Mouse (Mus musculus): Measurements from ENCODE around the gene Scoc.
A peak's percentile ranks its signal among the peaks of the same experiment; 100 is the strongest.

The Scoc gene

DNA sequence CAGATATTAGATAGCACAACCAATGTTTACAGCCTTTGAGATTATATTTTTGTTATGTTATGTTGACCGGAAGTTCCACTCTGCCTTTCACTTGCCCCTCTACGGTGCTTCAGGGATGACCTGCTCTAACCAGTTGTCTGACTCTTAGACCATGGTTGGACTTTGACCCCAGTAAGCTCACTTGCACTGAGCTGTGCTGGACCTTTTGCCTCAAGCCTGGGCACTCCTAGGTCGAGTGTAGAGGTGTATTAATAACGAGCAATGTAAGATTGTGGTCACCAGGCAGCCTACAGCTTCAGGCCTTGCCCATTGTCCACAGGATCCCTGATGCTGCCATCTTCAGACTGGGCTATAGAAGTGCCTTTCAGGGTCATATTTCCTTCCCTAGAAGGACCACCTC is 60.5 kb downstream of the Scoc start:
- no peak for DNase-seq (ENCODE audit: low spot score)

DNA sequence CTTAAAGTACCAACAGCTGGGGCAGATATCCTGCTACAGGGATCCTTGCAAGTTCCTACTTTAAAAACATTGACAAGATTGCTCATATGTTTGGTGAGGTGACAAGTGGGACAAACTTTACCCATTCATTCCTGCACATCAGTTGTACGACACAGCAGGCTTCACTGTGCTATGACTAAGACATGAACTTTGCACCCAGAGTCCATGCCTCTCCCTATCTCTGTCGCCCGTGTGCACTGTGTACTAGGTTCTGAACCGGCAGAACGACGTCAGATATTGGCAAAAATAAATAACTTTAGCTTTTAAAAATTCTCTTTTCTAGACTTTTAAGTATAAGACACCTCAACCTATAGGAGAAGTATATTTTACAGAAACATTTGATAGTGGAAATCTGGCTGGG is 61.5 kb downstream of the Scoc start:
- DNase-seq (ENCODE audit: low spot score) = no peak

DNA sequence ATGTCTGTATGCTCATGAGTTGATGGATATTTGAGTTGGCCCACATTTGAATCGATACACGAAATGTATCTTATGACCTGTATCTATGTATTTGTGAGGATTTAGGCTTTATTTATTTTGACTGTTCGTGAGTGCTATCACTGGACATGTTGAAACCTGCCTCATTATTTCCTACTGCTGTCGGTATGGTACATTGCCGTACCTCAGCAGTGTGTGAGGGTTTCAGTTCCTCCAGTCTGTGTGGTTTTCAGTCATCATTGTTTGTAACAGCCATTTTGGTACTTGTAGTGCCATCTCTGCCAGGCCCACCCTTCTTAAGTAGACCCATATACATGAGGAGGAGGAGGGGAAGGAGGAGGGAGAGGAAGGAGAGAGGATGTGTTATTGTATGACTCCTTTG is 63.9 kb downstream of the Scoc start:
- DNase-seq (ENCODE audit: low spot score) = no peak

DNA sequence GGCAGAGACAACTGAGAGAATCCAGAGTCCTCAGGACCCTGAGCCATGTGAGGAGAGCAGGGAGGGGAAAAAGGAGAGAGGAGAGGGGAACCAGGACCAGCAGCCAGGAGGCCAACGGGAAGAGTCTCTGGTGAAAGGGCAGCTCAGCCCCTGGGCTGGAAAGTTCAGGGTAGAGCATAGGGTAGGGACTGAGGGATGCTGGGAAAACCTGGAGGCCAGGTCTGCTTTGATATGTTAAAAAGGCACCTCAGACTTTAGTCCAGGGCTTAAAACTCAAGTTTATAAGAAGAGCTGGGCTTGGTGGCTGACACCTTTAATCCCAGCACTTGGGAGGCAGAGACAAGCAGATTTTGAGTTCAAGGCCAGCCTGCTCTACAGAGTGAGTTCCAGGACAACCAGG is 65.7 kb downstream of the Scoc start:
- DNase-seq (ENCODE audit: low spot score) = no peak

DNA sequence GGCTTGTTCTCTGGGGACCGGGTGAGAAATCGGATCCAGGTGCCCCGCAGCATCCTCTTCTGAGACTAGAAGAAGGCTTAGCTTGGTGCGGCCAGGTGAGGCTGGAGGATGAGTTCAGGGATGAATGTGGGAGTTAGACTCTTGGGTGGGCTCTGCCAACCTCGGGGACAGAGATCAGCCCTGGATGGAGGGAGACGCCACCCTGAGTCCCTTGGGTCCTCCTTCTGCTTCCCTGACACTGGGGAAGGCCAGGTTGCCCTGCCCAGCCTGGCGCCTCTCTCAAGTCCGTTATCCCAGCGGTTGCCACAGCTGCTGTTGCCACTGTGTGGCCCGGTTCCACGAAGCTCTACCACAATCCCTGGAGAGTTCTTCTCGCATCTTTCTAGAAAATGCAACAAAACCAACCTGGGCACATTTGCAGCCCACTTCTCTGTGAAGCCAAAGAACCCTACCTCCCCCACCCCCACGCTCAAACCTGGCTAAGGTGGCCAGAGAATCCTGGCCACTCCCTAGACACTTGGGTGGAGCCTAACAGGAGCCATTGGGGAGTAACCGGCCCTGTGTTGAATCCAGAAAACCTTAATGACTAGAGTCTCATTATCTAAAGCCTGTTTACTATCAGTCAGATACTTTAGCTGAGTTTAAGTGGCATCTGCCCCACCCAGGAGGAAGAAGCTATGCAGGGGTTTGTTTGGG is 68.0 kb downstream of the Scoc start:
- no peak for DNase-seq (ENCODE audit: low spot score)

DNA sequence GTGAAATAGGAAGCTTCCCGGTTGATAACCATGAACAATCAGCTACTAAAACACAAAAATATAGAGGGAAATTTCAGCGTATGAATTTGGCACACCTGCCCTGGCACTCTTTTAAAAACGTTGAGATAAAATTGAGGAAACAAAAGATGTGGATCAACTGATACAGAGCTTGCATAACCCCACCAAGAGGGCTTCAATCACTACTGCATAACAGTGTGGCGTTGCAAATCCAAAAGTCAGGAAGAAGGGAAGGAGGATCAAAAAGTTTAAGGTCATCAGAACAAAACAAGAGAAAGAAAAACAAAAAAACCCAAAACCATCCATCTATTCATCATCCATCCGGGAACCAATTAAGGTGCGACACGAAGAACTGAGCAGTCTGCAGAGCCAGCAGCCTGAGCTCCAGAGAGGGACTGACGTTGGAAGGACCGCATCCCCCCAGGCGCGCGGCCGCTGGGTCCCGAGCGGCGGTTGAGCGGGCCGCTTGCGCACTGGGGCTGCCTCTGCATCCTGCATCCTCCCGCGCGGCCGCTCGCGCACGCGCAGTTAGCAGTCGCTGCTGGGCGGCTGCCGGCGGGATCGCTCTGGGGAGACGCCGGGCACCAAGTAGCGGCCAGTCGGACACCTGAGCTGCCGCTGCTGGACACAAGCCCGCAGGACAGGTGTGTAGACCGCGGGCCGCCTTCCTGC is 68.7 kb downstream of the Scoc start, which contains the start of gene Clgn:
TSS of gene Clgn (plus strand) at position 552 of the 690 bp plus-strand sequence.
- DNase-seq (ENCODE audit: low spot score) = peak; percentile 1

DNA sequence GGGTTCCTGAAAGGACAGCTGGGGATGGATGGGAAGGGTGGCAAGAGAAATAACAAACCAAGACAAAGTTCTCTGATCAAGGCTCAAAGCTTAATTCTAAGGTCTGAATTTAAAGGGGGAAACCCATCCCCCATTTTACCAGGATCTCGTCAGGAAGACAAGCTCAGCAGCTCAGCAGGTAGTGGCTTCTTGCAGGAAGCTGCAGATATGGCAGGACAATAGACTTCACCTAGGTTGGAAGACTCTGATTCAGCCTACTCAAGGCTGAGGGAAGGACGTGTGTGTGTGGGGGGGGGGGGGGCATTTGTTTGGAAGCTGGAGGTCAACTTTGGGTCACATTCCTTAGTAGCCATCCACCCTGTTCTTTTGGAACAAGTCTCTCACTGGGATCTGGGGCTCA is 75.3 kb downstream of the Scoc start:
- no peak for DNase-seq (ENCODE audit: low spot score)

DNA sequence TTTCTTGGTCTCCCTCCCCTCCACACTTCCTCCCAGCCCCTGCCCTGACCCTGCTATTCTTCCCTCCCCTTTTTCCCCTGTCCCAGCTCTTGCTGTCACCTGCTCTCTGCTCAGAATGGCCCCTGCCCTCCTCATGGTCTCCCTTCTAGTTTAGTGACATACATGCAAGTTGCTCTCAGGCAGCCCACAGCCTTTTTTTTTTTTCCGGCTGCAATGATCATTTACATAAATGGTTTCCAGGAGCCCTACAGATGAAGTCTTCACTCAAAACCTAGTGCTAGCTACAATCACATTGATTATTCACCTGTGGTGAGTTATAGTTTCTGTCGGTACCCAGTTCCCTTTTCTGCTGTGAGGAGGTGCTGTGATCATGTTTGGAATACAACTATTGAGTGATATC is 77.2 kb downstream of the Scoc start:
- no peak for DNase-seq (ENCODE audit: low spot score)

DNA sequence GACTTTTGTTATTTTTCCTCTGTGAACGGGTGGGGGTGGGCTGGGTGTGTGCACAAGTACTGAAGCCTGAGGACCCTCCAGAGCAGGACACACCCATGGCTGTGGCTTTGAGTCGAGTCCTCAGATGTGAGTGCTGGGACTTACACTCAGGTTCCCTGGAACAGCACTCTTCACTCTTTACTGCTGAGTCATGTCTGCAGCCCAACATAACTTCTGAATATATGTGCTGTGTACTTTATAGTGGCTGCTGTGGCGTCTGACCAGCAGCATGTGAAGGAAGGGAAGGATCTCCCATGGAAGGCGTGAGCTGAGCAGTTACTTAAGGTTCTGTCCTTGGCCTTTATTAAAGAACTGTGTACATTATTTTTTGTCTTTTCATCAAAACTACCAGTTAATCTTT is 78.0 kb downstream of the Scoc start:
- DNase-seq (ENCODE audit: low spot score) = no peak

Data from lung, postnatal 25 days (tissue).